Mouse (Mus musculus) myocyte (in vitro differentiated cells): ENCODE measurements around the gene Asap2.

Source experiments
- E2F4 ChIP-seq: IDR thresholded peaks from one replicate; pipeline ENCODE4 v1.6.1; 2011; ENCODE audit warnings: mild to moderate bottlenecking, control low read depth, moderate library complexity; ENCODE audit not compliant: insufficient read depth
- POLR2A ChIP-seq: IDR thresholded peaks from one replicate; pipeline ENCODE4 v1.6.1; 2011; ENCODE audit warnings: low read depth, mild to moderate bottlenecking, control low read depth, moderate library complexity; ENCODE audit not compliant: insufficient read length
- POLR2AphosphoS2 ChIP-seq: IDR thresholded peaks from one replicate; pipeline ENCODE4 v1.6.1; 2011; ENCODE audit warnings: low read depth, control low read depth; ENCODE audit not compliant: insufficient read length
- REST ChIP-seq: IDR thresholded peaks from one replicate; pipeline ENCODE4 v1.6.1; 2011; ENCODE audit warnings: mild to moderate bottlenecking, control low read depth, moderate library complexity; ENCODE audit not compliant: insufficient read depth, insufficient read length
- USF1 ChIP-seq: IDR thresholded peaks from one replicate; pipeline ENCODE4 v1.6.1; 2011; ENCODE audit warnings: low read depth, mild to moderate bottlenecking, control low read depth, moderate library complexity

DNA sequence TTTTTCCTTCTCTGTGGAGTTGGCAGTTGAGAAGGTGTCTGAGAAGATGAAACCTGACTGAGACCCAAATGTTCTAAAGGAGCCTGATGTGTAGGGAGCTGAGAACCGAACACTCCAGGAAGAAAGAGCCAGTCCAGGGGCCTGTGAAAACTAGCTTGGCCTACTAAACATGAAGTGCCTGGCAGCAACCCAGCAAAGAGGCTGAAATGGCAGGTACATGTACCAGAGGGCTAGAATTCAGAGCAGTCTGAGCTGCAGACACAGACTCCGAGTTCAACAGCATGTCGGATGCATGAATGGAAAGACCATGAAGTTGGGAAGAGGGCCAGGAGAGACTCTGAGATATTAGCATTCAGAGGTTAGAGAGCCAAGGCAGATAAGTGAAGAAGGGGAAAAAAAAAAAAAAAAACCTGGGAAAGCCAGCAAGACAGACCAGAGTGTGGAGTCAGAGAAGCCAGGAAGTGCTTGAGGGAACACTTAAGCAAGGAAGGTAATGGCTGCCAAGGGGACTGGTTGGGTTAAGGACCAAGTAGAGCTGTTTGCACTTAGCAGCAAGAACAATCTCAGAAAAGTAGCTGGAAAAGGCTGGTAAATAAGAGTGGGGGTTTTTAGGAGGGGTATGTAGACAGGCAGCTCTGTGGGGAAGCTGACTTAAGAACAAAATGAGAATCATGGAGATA is 298.6 kb downstream of the Asap2 start:
- no peak for TF ChIP-seq POLR2A
- TF ChIP-seq REST, result no peak
- TF ChIP-seq E2F4, result no peak
- no peak for TF ChIP-seq POLR2AphosphoS2
- no peak for TF ChIP-seq USF1
